Mouse (Mus musculus): Measurements from ENCODE around the gene Vps36.
A peak's percentile ranks its signal among the peaks of the same experiment; 100 is the strongest.

DNA sequence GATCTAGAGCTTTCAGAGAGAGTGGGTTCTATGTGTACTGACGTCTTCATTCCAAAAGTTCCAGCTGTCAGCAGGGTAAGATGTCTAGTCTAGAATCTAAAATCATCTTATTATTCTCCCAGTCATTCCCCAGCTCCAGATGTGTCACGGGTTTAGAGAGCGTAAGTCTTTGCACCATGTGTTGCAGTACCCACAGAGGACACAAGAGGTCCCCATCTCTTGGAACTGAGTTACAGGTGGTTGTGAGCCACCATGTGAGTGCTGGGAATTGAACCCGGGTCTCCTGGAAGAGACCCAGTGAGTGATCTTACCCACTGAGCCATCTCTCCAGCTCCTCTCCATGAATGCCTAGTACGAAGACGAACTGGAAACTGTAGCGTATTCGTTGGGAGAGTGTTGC lies 6.9 kb downstream of the Vps36 start:
- TF ChIP-seq CTCF (IDR thresholded peaks at IDR 0.05; ENCODE audit: low read depth, low read length) (peak; percentile 8; the same call in 1 of the 2 replicates), POLR2A (IDR thresholded peaks at IDR 0.05; ENCODE audit: extremely low read depth, insufficient read depth, low read length) (no peak)
